Mouse (Mus musculus): ENCODE measurements around the gene Trp53bp2. TPM values are rescaled to one million over a fixed set of nuclear protein-coding genes. Genes with fewer than 3 reads are reported as not detected.

Trp53bp2 gene
- polyA plus RNA-seq (2012; rRNA removed): 28.5 and 28.6 TPM in 2 replicates

DNA sequence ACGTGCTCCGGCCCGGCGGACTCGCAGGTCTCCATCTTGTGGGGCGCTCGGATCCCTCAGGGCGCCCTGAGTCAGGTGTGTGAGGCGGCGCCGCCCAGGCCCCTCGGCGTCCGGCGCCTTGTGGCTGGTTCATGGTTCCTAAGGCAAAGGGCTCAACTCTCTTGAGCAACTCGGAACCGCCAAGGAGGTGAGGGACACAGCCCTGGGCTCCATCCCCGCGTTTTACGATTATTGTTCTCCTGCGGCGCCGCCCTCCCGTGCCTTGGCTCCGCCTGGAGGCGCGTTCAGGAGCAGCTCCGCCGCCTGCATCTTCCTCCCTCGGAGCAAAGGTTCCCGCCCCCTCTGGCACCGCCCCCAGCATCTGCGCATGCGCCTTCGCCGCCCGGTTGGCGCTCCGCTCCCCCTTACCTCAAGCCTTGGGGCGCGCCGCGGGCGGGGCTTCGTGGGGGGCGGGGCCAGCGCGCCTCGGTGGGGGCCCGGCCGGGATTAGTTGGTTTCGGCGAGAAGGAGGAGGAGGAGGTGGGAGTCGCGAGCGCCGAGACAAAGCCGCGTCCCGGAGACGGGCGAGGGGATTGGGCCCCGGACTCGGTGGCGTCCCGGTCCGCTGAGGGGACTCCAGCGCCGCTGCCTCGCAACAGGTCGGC lies at the start of gene Trp53bp2:
Trp53bp2 (plus strand) TSS at position 489 of the 644 bp plus-strand sequence.

Other genes with a start within 250 kb of the Trp53bp2 start
- gene Vmn1r1, start 244.7 kb upstream of the Trp53bp2 start, polyA plus RNA-seq (2012; rRNA removed): not detected in 2 replicates
- gene Degs1, start 126.4 kb upstream of the Trp53bp2 start, polyA plus RNA-seq (2012; rRNA removed): 19.7 and 20.3 TPM in 2 replicates
- gene Fbxo28, start 67.5 kb upstream of the Trp53bp2 start, polyA plus RNA-seq (2012; rRNA removed): 15.8 and 16.2 TPM in 2 replicates
- 33.0 and 35.3 TPM in 2 replicates for gene Capn2, start 108.4 kb downstream of the Trp53bp2 start, polyA plus RNA-seq (2012; rRNA removed)
- gene Capn8, start 155.8 kb downstream of the Trp53bp2 start, polyA plus RNA-seq (2012; rRNA removed): 6.5 and 7.1 TPM in 2 replicates

Measured in colon, adult 2 months (tissue).